Mouse (Mus musculus): ENCODE results near the gene Olfr376. TPM values are rescaled to one million over a fixed set of nuclear protein-coding genes. Genes with fewer than 3 reads are reported as not detected.

Olfr376 gene
- polyA plus RNA-seq (2015; fragmentation: Nextera tagmentation; extraction: Ambion mirVana), result not detected in 2 replicates

- H3K4me3 ChIP-seq, result no peak within 1 kb of the TSS
- WGBS, result 84% methylated on average over 2 of the region's 2 CpGs
- H3K4me2 ChIP-seq, result no peak within 1 kb of the TSS
Observed at GRCm38 (mm10) chr11:73370946-73371345, at the start of gene Olfr376. Gene Olfr376, plus strand, starts transcription at chr11:73371246.

GRCm38 (mm10) chr11:73323906-73324830 lies 46.9 kb upstream of the Olfr376 start:
- no peaks in the 10 kb centered on the region for H3K27me3 ChIP-seq
- no peak for ATAC-seq
- no peaks in the 10 kb centered on the region for H3K9me3 ChIP-seq (replicated peaks)
- no peak overlapping the region for H3K27ac ChIP-seq
- H3K4me3 ChIP-seq, result no peak overlapping the region
- H3K4me2 ChIP-seq, result no peak overlapping the region
- whole genome bisulfite sequencing, result 76% methylated on average over 9 of the region's 9 CpGs
- no peaks in the 10 kb centered on the region for H3K4me1 ChIP-seq
- H3K9ac ChIP-seq, result no peak overlapping the region
- no peaks in the 10 kb centered on the region for H3K36me3 ChIP-seq (ENCODE audit: poor library complexity, severe bottlenecking)

More at GRCm38 (mm10) chr11:73370946-73371345, at the start of gene Olfr376:
- Histone ChIP-seq H3K9ac (no peak within 1 kb of the TSS), H3K27me3 (no peaks in the 10 kb centered on the region), H3K4me1 (no peaks in the 10 kb centered on the region), H3K27ac (no peak within 1 kb of the TSS), H3K36me3 (ENCODE audit: poor library complexity, severe bottlenecking) (no peaks in the 10 kb centered on the region), H3K9me3 (replicated peaks) (no peaks in the 10 kb centered on the region)
- ATAC-seq, result no peak

- Histone ChIP-seq H3K27me3 (no peaks in the 10 kb centered on the region), H3K4me1 (no peaks in the 10 kb centered on the region), H3K4me3 (no peak overlapping the region), H3K27ac (no peak overlapping the region), H3K36me3 (ENCODE audit: poor library complexity, severe bottlenecking) (no peaks in the 10 kb centered on the region), H3K4me2 (no peak overlapping the region), H3K9ac (no peak overlapping the region), H3K9me3 (replicated peaks) (0 out of 2 replicates have a peak, but pooled peaks cover 5% of the 10 kb centered on the region)
- no peak for ATAC-seq
- WGBS, result 78% methylated on average over 12 of the region's 12 CpGs
Observed at GRCm38 (mm10) chr11:73326485-73326886, 44.6 kb upstream of the Olfr376 start.

GRCm38 (mm10) chr11:73327361-73327760 lies 43.7 kb upstream of the Olfr376 start:
- Histone ChIP-seq H3K4me3 (no peak overlapping the region), H3K27ac (no peak overlapping the region), H3K36me3 (ENCODE audit: poor library complexity, severe bottlenecking) (no peaks in the 10 kb centered on the region), H3K9me3 (replicated peaks) (0 out of 2 replicates have a peak, but pooled peaks cover 5% of the 10 kb centered on the region), H3K9ac (no peak overlapping the region), H3K4me2 (no peak overlapping the region), H3K27me3 (no peaks in the 10 kb centered on the region), H3K4me1 (no peaks in the 10 kb centered on the region)
- no peak for ATAC-seq
- 84% methylated on average over 4 of the region's 4 CpGs for WGBS

- Histone ChIP-seq H3K27me3 (no peaks in the 10 kb centered on the region), H3K4me3 (no peak within 1 kb of the TSS), H3K36me3 (ENCODE audit: poor library complexity, severe bottlenecking) (no peaks in the 10 kb centered on the region), H3K4me1 (no peaks in the 10 kb centered on the region), H3K9ac (no peak within 1 kb of the TSS), H3K9me3 (replicated peaks) (0 out of 2 replicates have a peak, but pooled peaks cover 5% of the 10 kb centered on the region), H3K4me2 (no peak within 1 kb of the TSS), H3K27ac (no peak within 1 kb of the TSS)
- 83% methylated on average over 27 of the region's 27 CpGs for WGBS
- no peak for ATAC-seq
Observed at GRCm38 (mm10) chr11:73329442-73329841, 41.6 kb upstream of the Olfr376 start, which contains the start of the genes Aspa, Gm49340 and Spata22. Gene Aspa, minus strand, starts transcription at chr11:73329596. Gene Gm49340, plus strand, starts transcription at chr11:73329741. Gene Spata22, plus strand, starts transcription at chr11:73329741.

GRCm38 (mm10) chr11:73333357-73333756 lies 37.7 kb upstream of the Olfr376 start:
- Histone ChIP-seq H3K4me3 (no peak overlapping the region), H3K36me3 (ENCODE audit: poor library complexity, severe bottlenecking) (no peaks in the 10 kb centered on the region), H3K27me3 (no peaks in the 10 kb centered on the region), H3K9ac (no peak overlapping the region), H3K4me2 (no peak overlapping the region), H3K27ac (no peak overlapping the region), H3K4me1 (no peaks in the 10 kb centered on the region), H3K9me3 (replicated peaks) (0 out of 2 replicates have a peak, but pooled peaks cover 5% of the 10 kb centered on the region)
- WGBS, result 76% methylated on average over 2 of the region's 2 CpGs
- ATAC-seq, result no peak

- Histone ChIP-seq H3K4me3 (no peak overlapping the region), H3K9me3 (replicated peaks) (no peaks in the 10 kb centered on the region), H3K27ac (no peak overlapping the region), H3K36me3 (ENCODE audit: poor library complexity, severe bottlenecking) (no peaks in the 10 kb centered on the region), H3K4me2 (no peak overlapping the region), H3K4me1 (no peaks in the 10 kb centered on the region), H3K9ac (no peak overlapping the region), H3K27me3 (no peaks in the 10 kb centered on the region)
- no peak for ATAC-seq
- 83% methylated on average over 4 of the region's 4 CpGs for WGBS
Observed at GRCm38 (mm10) chr11:73336919-73337318, 34.1 kb upstream of the Olfr376 start.

GRCm38 (mm10) chr11:73350483-73350882 lies 20.6 kb upstream of the Olfr376 start, which contains the start of gene Olfr20:
Gene Olfr20, plus strand, starts transcription at chr11:73350783.
- Histone ChIP-seq H3K27me3 (no peaks in the 10 kb centered on the region), H3K9ac (no peak within 1 kb of the TSS), H3K36me3 (ENCODE audit: poor library complexity, severe bottlenecking) (no peaks in the 10 kb centered on the region), H3K4me2 (no peak within 1 kb of the TSS), H3K9me3 (replicated peaks) (no peaks in the 10 kb centered on the region), H3K27ac (no peak within 1 kb of the TSS), H3K4me3 (no peak within 1 kb of the TSS), H3K4me1 (no peaks in the 10 kb centered on the region)
- ATAC-seq, result no peak
- WGBS, result 47% methylated on average over 3 of the region's 3 CpGs

GRCm38 (mm10) chr11:73395374-73395773 lies 24.3 kb downstream of the Olfr376 start:
- H3K27ac ChIP-seq, result no peak overlapping the region
- 75% methylated on average over 4 of the region's 4 CpGs for WGBS

GRCm38 (mm10) chr11:73399514-73399913 lies 28.5 kb downstream of the Olfr376 start, which contains the start of gene Olfr1:
Gene Olfr1, minus strand, starts transcription at chr11:73399614.
- Histone ChIP-seq H3K36me3 (ENCODE audit: poor library complexity, severe bottlenecking) (no peaks in the 10 kb centered on the region), H3K4me1 (no peaks in the 10 kb centered on the region), H3K4me3 (no peak within 1 kb of the TSS), H3K4me2 (no peak within 1 kb of the TSS), H3K27me3 (no peaks in the 10 kb centered on the region), H3K27ac (no peak within 1 kb of the TSS), H3K9ac (no peak within 1 kb of the TSS), H3K9me3 (replicated peaks) (peaks cover 6% of the 10 kb centered on the region; the same call in 1 of the 2 replicates)
- ATAC-seq, result no peak

More at GRCm38 (mm10) chr11:73395374-73395773, 24.3 kb downstream of the Olfr376 start:
- Histone ChIP-seq H3K4me3 (no peak overlapping the region), H3K36me3 (ENCODE audit: poor library complexity, severe bottlenecking) (no peaks in the 10 kb centered on the region), H3K9me3 (replicated peaks) (peaks cover 6% of the 10 kb centered on the region; the same call in 1 of the 2 replicates), H3K9ac (no peak overlapping the region), H3K4me2 (no peak overlapping the region), H3K4me1 (no peaks in the 10 kb centered on the region), H3K27me3 (no peaks in the 10 kb centered on the region)
- no peak for ATAC-seq

Measured in forebrain, embryonic 13.5 days (tissue).